ENCODE assay signal across 20 mouse cellular contexts in genomic region chr6:77441051-77441450, GRCm38 (mm10).
A peak's percentile ranks its signal among the peaks of the same experiment; 100 is the strongest.
DNase-seq lines count a peak whose midpoint lies in the region; ATAC-seq and TF ChIP-seq lines count a peak whose summit lies in the region.
"Had no signal": no experiment of that assay in that cellular context is flagged by ENCODE, and none has a peak within 500 bp of the region (broad histone marks: within the 10 kb centered on the region; RNA-seq: fewer than 3 reads in every experiment).

No protein-coding gene starts in this region.

- TF ChIP-seq POLR2A in brain, embryonic 14.5 days (IDR thresholded peaks at IDR 0.05; ENCODE audit: borderline replicate concordance, extremely low read depth, insufficient read depth, insufficient read length, poor library complexity, severe bottlenecking), result no peak

- 0 out of 2 replicates have a peak overlapping the region, but pooled peaks have one; percentile 38 for H3K27ac ChIP-seq in hindbrain, embryonic 14.5 days
- H3K27ac ChIP-seq in hindbrain, embryonic 16.5 days (ENCODE audit: low read depth, low read length), result no peak overlapping the region; the same call in 1 of the 2 replicates
- H3K27ac ChIP-seq in midbrain, embryonic 16.5 days (ENCODE audit: low read length), result 0 out of 2 replicates have a peak overlapping the region, but pooled peaks have one; percentile 31
- H3K27ac ChIP-seq in midbrain, embryonic 11.5 days (ENCODE audit: low read depth, low read length), result no peak overlapping the region
- no peak overlapping the region for H3K27ac ChIP-seq in neural tube, embryonic 14.5 days (ENCODE audit: low read depth, low read length)
- H3K27ac ChIP-seq in heart, embryonic 10.5 days, result no peak overlapping the region
- H3K27ac ChIP-seq: embryonic facial prominence, embryonic 10.5 days; embryonic facial prominence, embryonic 12.5 days; forebrain, embryonic 13.5 days; forebrain, embryonic 15.5 days had no signal

- H3K9me3 ChIP-seq in hindbrain, embryonic 14.5 days (ENCODE audit: control insufficient read depth, low read length), result no peaks in the 10 kb centered on the region
- H3K9me3 ChIP-seq in hindbrain, embryonic 16.5 days (ENCODE audit: control insufficient read depth, low read length), result no peaks in the 10 kb centered on the region
- no peaks in the 10 kb centered on the region for H3K9me3 ChIP-seq in midbrain, embryonic 16.5 days (replicated peaks; ENCODE audit: control insufficient read depth, low read length, poor library complexity, severe bottlenecking)
- H3K9me3 ChIP-seq in midbrain, embryonic 11.5 days (ENCODE audit: control insufficient read depth, low read length), result no peaks in the 10 kb centered on the region
- no peaks in the 10 kb centered on the region for H3K9me3 ChIP-seq in neural tube, embryonic 14.5 days (ENCODE audit: control insufficient read depth, low read length)
- H3K9me3 ChIP-seq in heart, embryonic 10.5 days, result no peaks in the 10 kb centered on the region
- H3K9me3 ChIP-seq: embryonic facial prominence, embryonic 10.5 days; embryonic facial prominence, embryonic 12.5 days; forebrain, embryonic 13.5 days; forebrain, embryonic 15.5 days had no signal

- no peaks in the 10 kb centered on the region for H3K27me3 ChIP-seq in hindbrain, embryonic 14.5 days (ENCODE audit: control insufficient read depth, insufficient read depth, low read length)
- no peaks in the 10 kb centered on the region for H3K27me3 ChIP-seq in hindbrain, embryonic 16.5 days (replicated peaks; ENCODE audit: control insufficient read depth, insufficient read depth, low read length)
- H3K27me3 ChIP-seq in midbrain, embryonic 16.5 days (ENCODE audit: control insufficient read depth, insufficient read depth, low read depth, low read length), result no peaks in the 10 kb centered on the region
- H3K27me3 ChIP-seq in midbrain, embryonic 11.5 days (ENCODE audit: control insufficient read depth, insufficient read depth, low read length), result no peaks in the 10 kb centered on the region
- H3K27me3 ChIP-seq in neural tube, embryonic 14.5 days (ENCODE audit: control insufficient read depth, insufficient read depth, low read length), result no peaks in the 10 kb centered on the region
- H3K27me3 ChIP-seq in heart, embryonic 10.5 days (ENCODE audit: insufficient read depth, poor library complexity, severe bottlenecking), result no peaks in the 10 kb centered on the region
- H3K27me3 ChIP-seq: embryonic facial prominence, embryonic 12.5 days; forebrain, embryonic 13.5 days; forebrain, embryonic 15.5 days had no signal

- no peak overlapping the region for H3K9ac ChIP-seq in hindbrain, embryonic 14.5 days
- H3K9ac ChIP-seq in hindbrain, embryonic 16.5 days (ENCODE audit: low read depth, low read length), result no peak overlapping the region
- H3K9ac ChIP-seq in midbrain, embryonic 16.5 days (ENCODE audit: low read depth, low read length), result no peak overlapping the region
- no peak overlapping the region for H3K9ac ChIP-seq in midbrain, embryonic 11.5 days (ENCODE audit: low read length)
- no peak overlapping the region for H3K9ac ChIP-seq in neural tube, embryonic 14.5 days (replicated peaks; ENCODE audit: low read depth, low read length)
- H3K9ac ChIP-seq: embryonic facial prominence, embryonic 12.5 days; forebrain, embryonic 13.5 days; forebrain, embryonic 15.5 days had no signal

- H3K4me3 ChIP-seq in hindbrain, embryonic 14.5 days (replicated peaks; ENCODE audit: low read length), result no peak overlapping the region
- no peak overlapping the region for H3K4me3 ChIP-seq in hindbrain, embryonic 16.5 days (ENCODE audit: low read length)
- no peak overlapping the region for H3K4me3 ChIP-seq in midbrain, embryonic 16.5 days (ENCODE audit: low read depth, low read length)
- no peak overlapping the region for H3K4me3 ChIP-seq in midbrain, embryonic 11.5 days (ENCODE audit: low read depth, low read length)
- H3K4me3 ChIP-seq in neural tube, embryonic 14.5 days (ENCODE audit: low read depth, low read length), result no peak overlapping the region
- H3K4me3 ChIP-seq in heart, embryonic 10.5 days, result no peak overlapping the region
- H3K4me3 ChIP-seq: embryonic facial prominence, embryonic 10.5 days; embryonic facial prominence, embryonic 12.5 days; forebrain, embryonic 13.5 days; forebrain, embryonic 15.5 days had no signal

- 0 out of 2 replicates have a peak overlapping the region, but pooled peaks have one; percentile 6 for H3K4me2 ChIP-seq in hindbrain, embryonic 14.5 days (replicated peaks)
- no peak overlapping the region for H3K4me2 ChIP-seq in hindbrain, embryonic 16.5 days (ENCODE audit: low read length)
- no peak overlapping the region for H3K4me2 ChIP-seq in midbrain, embryonic 16.5 days (ENCODE audit: low read length)
- H3K4me2 ChIP-seq in midbrain, embryonic 11.5 days, result no peak overlapping the region
- 0 out of 2 replicates have a peak overlapping the region, but pooled peaks have one; percentile 12 for H3K4me2 ChIP-seq in neural tube, embryonic 14.5 days (ENCODE audit: low read depth, low read length)
- H3K4me2 ChIP-seq: embryonic facial prominence, embryonic 12.5 days; forebrain, embryonic 13.5 days; forebrain, embryonic 15.5 days had no signal

- no peak for TF ChIP-seq CTCF in brain, embryonic 14.5 days (IDR thresholded peaks at IDR 0.05; ENCODE audit: borderline replicate concordance, extremely low read depth, insufficient read depth, insufficient read length)

- DNase-seq in hindbrain, embryonic 14.5 days (ENCODE audit: low spot score), result no peak
- DNase-seq in midbrain, embryonic 11.5 days (ENCODE audit: low spot score, missing footprints), result no peak
- DNase-seq in brain, embryonic 14.5 days (ENCODE audit: low read depth), result peak; percentile 4
- DNase-seq in natural killer cell, adult 2 months (ENCODE audit: low spot score in 2 of 2), result no peak
- no peak for DNase-seq in heart, embryonic 10.5 days (ENCODE audit: low spot score)
- DNase-seq: adrenal gland, adult 2 months; adrenal gland, postnatal 10 days; adrenal gland, postnatal 25 days; cerebellum, adult 11-12 months; cerebellum, adult 2 months; cerebellum, adult 9-10 months; cerebellum, postnatal 10 days; cerebellum, postnatal 25 days had no signal

- WGBS in hindbrain, embryonic 14.5 days, result 60% methylated on average over 5 of the region's 5 CpGs
- 64% methylated on average over 5 of the region's 5 CpGs for WGBS in hindbrain, embryonic 16.5 days
- WGBS in midbrain, embryonic 16.5 days, result 61% methylated on average over 5 of the region's 5 CpGs
- 83% methylated on average over 5 of the region's 5 CpGs for WGBS in midbrain, embryonic 11.5 days
- WGBS in neural tube, embryonic 14.5 days, result 26% methylated on average over 5 of the region's 5 CpGs
- WGBS in heart, embryonic 10.5 days, result 79% methylated on average over 5 of the region's 5 CpGs

- peaks cover 4% of the 10 kb centered on the region; the same call in 1 of the 2 replicates for H3K4me1 ChIP-seq in hindbrain, embryonic 14.5 days (replicated peaks; ENCODE audit: control insufficient read depth, insufficient read depth, low read length)
- peaks cover 2% of the 10 kb centered on the region; the same call in 1 of the 2 replicates for H3K4me1 ChIP-seq in hindbrain, embryonic 16.5 days (ENCODE audit: control insufficient read depth, insufficient read depth, low read depth, low read length)
- H3K4me1 ChIP-seq in midbrain, embryonic 16.5 days (ENCODE audit: control insufficient read depth, insufficient read depth, low read length), result peaks cover 8% of the 10 kb centered on the region
- no peaks in the 10 kb centered on the region for H3K4me1 ChIP-seq in midbrain, embryonic 11.5 days (ENCODE audit: control insufficient read depth, insufficient read depth, low read length)
- no peaks in the 10 kb centered on the region for H3K4me1 ChIP-seq in neural tube, embryonic 14.5 days (ENCODE audit: control insufficient read depth, insufficient read depth, low read length)
- H3K4me1 ChIP-seq in heart, embryonic 10.5 days, result no peaks in the 10 kb centered on the region
- H3K4me1 ChIP-seq: embryonic facial prominence, embryonic 10.5 days; embryonic facial prominence, embryonic 12.5 days; forebrain, embryonic 13.5 days; forebrain, embryonic 15.5 days had no signal

- no peak for ATAC-seq in hindbrain, embryonic 14.5 days (ENCODE audit: low FRiP score)
- ATAC-seq in hindbrain, embryonic 16.5 days, result no peak
- no peak for ATAC-seq in midbrain, embryonic 16.5 days
- no peak for ATAC-seq in midbrain, embryonic 11.5 days (ENCODE audit: low FRiP score)
- peak; percentile 56 for ATAC-seq in neural tube, embryonic 14.5 days (ENCODE audit: low read depth)
- ATAC-seq: forebrain, embryonic 13.5 days; forebrain, embryonic 15.5 days had no signal

- H3K36me3 ChIP-seq in hindbrain, embryonic 14.5 days (replicated peaks; ENCODE audit: control insufficient read depth, insufficient read depth), result no peaks in the 10 kb centered on the region
- no peaks in the 10 kb centered on the region for H3K36me3 ChIP-seq in hindbrain, embryonic 16.5 days (ENCODE audit: control insufficient read depth, insufficient read depth, low read length)
- no peaks in the 10 kb centered on the region for H3K36me3 ChIP-seq in midbrain, embryonic 16.5 days (ENCODE audit: control insufficient read depth, insufficient read depth, low read length)
- H3K36me3 ChIP-seq in midbrain, embryonic 11.5 days (ENCODE audit: control insufficient read depth, insufficient read depth, low read length), result no peaks in the 10 kb centered on the region
- no peaks in the 10 kb centered on the region for H3K36me3 ChIP-seq in neural tube, embryonic 14.5 days (ENCODE audit: control insufficient read depth, insufficient read depth, low read length)
- no peaks in the 10 kb centered on the region for H3K36me3 ChIP-seq in heart, embryonic 10.5 days
- H3K36me3 ChIP-seq: embryonic facial prominence, embryonic 10.5 days; embryonic facial prominence, embryonic 12.5 days; forebrain, embryonic 15.5 days had no signal

Comparison
In these comparisons a context has a peak if more than half of its experiments do, and no peak if none do; other contexts are left out.
1. H3K27ac ChIP-seq: peak in hindbrain, embryonic 14.5 days (single experiment) and midbrain, embryonic 16.5 days (single experiment); none in hindbrain, embryonic 16.5 days (single experiment), midbrain, embryonic 11.5 days (single experiment), neural tube, embryonic 14.5 days (single experiment) and heart, embryonic 10.5 days (single experiment).
2. H3K4me2 ChIP-seq: peak in hindbrain, embryonic 14.5 days (single experiment) and neural tube, embryonic 14.5 days (single experiment); none in hindbrain, embryonic 16.5 days (single experiment), midbrain, embryonic 16.5 days (single experiment) and midbrain, embryonic 11.5 days (single experiment).